Mouse (Mus musculus) megakaryocyte, embryonic 14.5 days (primary cell): ENCODE data around the gene Hopx.

Source experiments
- FLI1 ChIP-seq: IDR thresholded peaks from 2 replicates; pipeline ENCODE4 v1.6.1; 2012; ENCODE audit warnings: low read length, inconsistent platforms, mixed read lengths
- GATA1 ChIP-seq: IDR thresholded peaks from 3 replicates; pipeline ENCODE4 v1.6.1; 2012; ENCODE audit warnings: mixed read lengths, low read length, inconsistent platforms, borderline replicate concordance

DNA sequence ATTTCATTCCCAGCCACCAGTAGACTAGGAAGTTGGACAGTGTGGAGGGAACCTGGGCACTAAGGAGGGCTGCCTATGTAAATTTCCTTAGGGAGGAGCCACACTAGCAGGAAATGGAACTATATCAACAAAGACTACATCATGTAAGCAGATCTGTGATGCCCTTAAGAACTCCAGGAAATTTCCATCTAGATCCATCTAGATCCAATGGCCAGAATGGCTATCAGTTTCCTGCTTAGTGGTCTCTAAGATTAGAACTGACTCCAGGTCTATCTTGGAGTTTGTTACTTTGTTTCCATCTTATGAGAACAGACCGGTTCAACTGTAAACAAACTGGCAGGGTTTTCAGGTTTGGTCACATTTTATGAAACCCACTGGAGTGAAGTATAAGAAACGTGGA is 5.1 kb downstream of the Hopx start:
- TF ChIP-seq GATA1 (no peak), FLI1 (no peak)
